Mouse (Mus musculus) testis, adult 2 months (tissue): ENCODE measurements around the gene Ngdn. TPM values are rescaled to one million over a fixed set of nuclear protein-coding genes. Genes with fewer than 3 reads are reported as not detected.
A peak's percentile ranks its signal among the peaks of the same experiment; 100 is the strongest.

Experiments
- H3K27ac ChIP-seq: fragments of 200-500 bp; 2 replicates; pipeline ENCODE4 v1.5.1; 2012; ENCODE audit warnings: low read depth, low read length; ENCODE audit not compliant: control insufficient read depth, insufficient read depth
- H3K27me3 ChIP-seq: fragments of 200-500 bp; 2 replicates; pipeline ENCODE4 v1.6.1; 2012; ENCODE audit warnings: mild to moderate bottlenecking, low read length, moderate library complexity; ENCODE audit not compliant: control insufficient read depth, insufficient read depth
- H3K36me3 ChIP-seq: fragments of 200-500 bp; 2 replicates; pipeline ENCODE4 v1.6.1; 2012; ENCODE audit warnings: mild to moderate bottlenecking, low read length; ENCODE audit not compliant: control insufficient read depth, insufficient read depth
- H3K4me1 ChIP-seq: fragments of 200-500 bp; 2 replicates; pipeline ENCODE4 v1.6.1; 2012; ENCODE audit warnings: low read length; ENCODE audit not compliant: control insufficient read depth, insufficient read depth
- H3K4me3 ChIP-seq: fragments of 200-500 bp; 2 replicates; pipeline ENCODE4 v1.5.1; 2012; ENCODE audit warnings: low read depth, mild to moderate bottlenecking, low read length, moderate library complexity, mixed read lengths; ENCODE audit not compliant: control insufficient read depth
- CTCF ChIP-seq: fragments of 200-500 bp; IDR thresholded peaks from 2 replicates; pipeline ENCODE4 v1.5.1; 2012; ENCODE audit warnings: low read depth, mild to moderate bottlenecking, inconsistent platforms, low read length, moderate library complexity; ENCODE audit not compliant: control insufficient read depth, insufficient read depth, insufficient replicate concordance
- POLR2A ChIP-seq: fragments of 200-500 bp; IDR thresholded peaks from 2 replicates; pipeline ENCODE4 v1.6.1; 2012; ENCODE audit warnings: low read depth, mild to moderate bottlenecking, inconsistent platforms, low read length, moderate library complexity; ENCODE audit not compliant: control insufficient read depth
- polyA plus RNA-seq: library from polyadenylated mRNA; depleted of rRNA; stranded (reverse); fragments of >200 nt; gene quantifications from 2 replicates; pipeline ENCODE4 v1.2.3, GENCODE M21; 2012; rRNA removed

Ngdn gene
- polyA plus RNA-seq, 1 experiment, result 13.1 TPM

- Histone ChIP-seq H3K27ac (no peak overlapping the region), H3K4me3 (peak overlapping the region; percentile 30), H3K36me3 (no peaks in the 10 kb centered on the region), H3K27me3 (no peaks in the 10 kb centered on the region), H3K4me1 (peaks cover 10% of the 10 kb centered on the region)
- TF ChIP-seq CTCF, result no peak
- no peak for TF ChIP-seq POLR2A
Observed at GRCm38 (mm10) chr14:55064481-55065370, 49.5 kb downstream of the Ngdn start.

GRCm38 (mm10) chr14:55065391-55065790, 50.1 kb downstream of the Ngdn start:
- peak overlapping the region; percentile 30 for H3K4me3 ChIP-seq
- H3K27me3 ChIP-seq, result no peaks in the 10 kb centered on the region
- no peak overlapping the region for H3K27ac ChIP-seq
- peaks cover 10% of the 10 kb centered on the region for H3K4me1 ChIP-seq
- no peaks in the 10 kb centered on the region for H3K36me3 ChIP-seq
- no peak for TF ChIP-seq POLR2A
- no peak for TF ChIP-seq CTCF

GRCm38 (mm10) chr14:55066042-55066441, 50.8 kb downstream of the Ngdn start:
- no peaks in the 10 kb centered on the region for H3K27me3 ChIP-seq
- H3K36me3 ChIP-seq, result no peaks in the 10 kb centered on the region
- H3K27ac ChIP-seq, result no peak overlapping the region
- TF ChIP-seq POLR2A (no peak), CTCF (no peak)
- H3K4me1 ChIP-seq, result peaks cover 10% of the 10 kb centered on the region
- H3K4me3 ChIP-seq, result peak overlapping the region; percentile 30

- Histone ChIP-seq H3K27me3 (no peaks in the 10 kb centered on the region), H3K36me3 (no peaks in the 10 kb centered on the region), H3K27ac (no peak overlapping the region), H3K4me3 (no peak overlapping the region), H3K4me1 (no peaks in the 10 kb centered on the region)
- no peak for TF ChIP-seq CTCF
- TF ChIP-seq POLR2A, result no peak
Observed at GRCm38 (mm10) chr14:55071756-55072155, 56.5 kb downstream of the Ngdn start.

Other genes starting within 250 kb of the Ngdn start
- 18.8 and 27.5 TPM in 2 replicates for gene Slc7a8, start 233.5 kb upstream of the Ngdn start, polyA plus RNA-seq
- gene Rnf212b, start 201.3 kb upstream of the Ngdn start, polyA plus RNA-seq, result 9.1 and 9.5 TPM in 2 replicates
- 94.0 and 97.4 TPM in 2 replicates for gene Homez, start 144.5 kb upstream of the Ngdn start, polyA plus RNA-seq
- gene Ppp1r3e, start 137.9 kb upstream of the Ngdn start, polyA plus RNA-seq, result 5.4 TPM in 2 replicates
- gene Bcl2l2, start 132.1 kb upstream of the Ngdn start, polyA plus RNA-seq, result 29.4 and 31.2 TPM in 2 replicates
- 2.0 and 2.2 TPM in 2 replicates for gene Gm20521, start 132.0 kb upstream of the Ngdn start, polyA plus RNA-seq
- gene Pabpn1, start 123.0 kb upstream of the Ngdn start, polyA plus RNA-seq, result 341 and 429 TPM in 2 replicates
- gene Slc22a17, start 102.3 kb upstream of the Ngdn start, polyA plus RNA-seq, result 27.3 and 27.8 TPM in 2 replicates
- gene Efs, start 89.3 kb upstream of the Ngdn start, polyA plus RNA-seq, result 1.6 and 1.7 TPM in 2 replicates
- gene Il25, start 82.8 kb upstream of the Ngdn start, polyA plus RNA-seq, result not detected in 2 replicates
- gene Cmtm5, start 79.2 kb upstream of the Ngdn start, polyA plus RNA-seq, result not detected in 2 replicates
- gene Myh6, start 48.5 kb upstream of the Ngdn start, polyA plus RNA-seq, result 0.40 and 1.4 TPM in 2 replicates
- not detected in 2 replicates for gene Gm17428, start 38.5 kb upstream of the Ngdn start, polyA plus RNA-seq
- 0.75 and 1.9 TPM in 2 replicates for gene Myh7, start 20.8 kb upstream of the Ngdn start, polyA plus RNA-seq
- 3.8 and 4.4 TPM in 2 replicates for gene Zfhx2, start 76.9 kb downstream of the Ngdn start, polyA plus RNA-seq
- gene Thtpa, start 79.3 kb downstream of the Ngdn start, polyA plus RNA-seq, result 4.6 and 4.9 TPM in 2 replicates
- 3.0 and 4.0 TPM in 2 replicates for gene Ap1g2, start 91.1 kb downstream of the Ngdn start, polyA plus RNA-seq
- 6.6 and 7.4 TPM in 2 replicates for gene Jph4, start 101.5 kb downstream of the Ngdn start, polyA plus RNA-seq
- 2.7 and 2.9 TPM in 2 replicates for gene Dhrs2, start 206.6 kb downstream of the Ngdn start, polyA plus RNA-seq